Mouse (Mus musculus) lung, postnatal 4 days (tissue): ENCODE results near the gene Hoxd3.

Experiments
- DNase-seq, 2 experiments: peaks; one replicate each; pipeline ENCODE4 v3.0.0; 2021

Hoxd3 gene

GRCm38 (mm10) chr2:74679596-74679971, 32.1 kb upstream of the Hoxd3 start:
- DNase-seq: no peak

- no peak for DNase-seq
Observed at GRCm38 (mm10) chr2:74679980-74680379, 31.7 kb upstream of the Hoxd3 start.

- DNase-seq: no peak
Observed at GRCm38 (mm10) chr2:74680561-74681398, 30.9 kb upstream of the Hoxd3 start.

- no peak for DNase-seq
Observed at GRCm38 (mm10) chr2:74681594-74682531, 29.9 kb upstream of the Hoxd3 start.

GRCm38 (mm10) chr2:74682796-74683195, 28.9 kb upstream of the Hoxd3 start:
- peak in 1 of 2 experiments; percentile 22 for DNase-seq

- DNase-seq: no peak
Observed at GRCm38 (mm10) chr2:74683471-74683951, 28.2 kb upstream of the Hoxd3 start.

- DNase-seq: no peak
Observed at GRCm38 (mm10) chr2:74684106-74684505, 27.6 kb upstream of the Hoxd3 start.

GRCm38 (mm10) chr2:74685059-74685603, 26.6 kb upstream of the Hoxd3 start:
- no peak for DNase-seq

GRCm38 (mm10) chr2:74686301-74686987, 25.3 kb upstream of the Hoxd3 start:
- peak; percentile 54 to 67 for DNase-seq

- DNase-seq: no peak
Observed at GRCm38 (mm10) chr2:74686988-74687697, 24.6 kb upstream of the Hoxd3 start.

- DNase-seq: no peak
Observed at GRCm38 (mm10) chr2:74687698-74688555, 23.8 kb upstream of the Hoxd3 start.

GRCm38 (mm10) chr2:74688795-74689573, 22.7 kb upstream of the Hoxd3 start:
- no peak for DNase-seq

GRCm38 (mm10) chr2:74689574-74690337, 22.0 kb upstream of the Hoxd3 start:
- peak in 1 of 2 experiments; percentile 25 for DNase-seq

- DNase-seq: no peak
Observed at GRCm38 (mm10) chr2:74690338-74690716, 21.4 kb upstream of the Hoxd3 start.

GRCm38 (mm10) chr2:74691022-74691951, 20.4 kb upstream of the Hoxd3 start, which contains the start of gene Hoxd10:
Gene Hoxd10 (plus strand): TSS chr2:74691924.
- DNase-seq: peak; percentile 56 to 74

GRCm38 (mm10) chr2:74691995-74692807, 19.5 kb upstream of the Hoxd3 start:
- no peak for DNase-seq

- DNase-seq: no peak
Observed at GRCm38 (mm10) chr2:74692808-74693431, 18.8 kb upstream of the Hoxd3 start.
